In the genomic region with DNA sequence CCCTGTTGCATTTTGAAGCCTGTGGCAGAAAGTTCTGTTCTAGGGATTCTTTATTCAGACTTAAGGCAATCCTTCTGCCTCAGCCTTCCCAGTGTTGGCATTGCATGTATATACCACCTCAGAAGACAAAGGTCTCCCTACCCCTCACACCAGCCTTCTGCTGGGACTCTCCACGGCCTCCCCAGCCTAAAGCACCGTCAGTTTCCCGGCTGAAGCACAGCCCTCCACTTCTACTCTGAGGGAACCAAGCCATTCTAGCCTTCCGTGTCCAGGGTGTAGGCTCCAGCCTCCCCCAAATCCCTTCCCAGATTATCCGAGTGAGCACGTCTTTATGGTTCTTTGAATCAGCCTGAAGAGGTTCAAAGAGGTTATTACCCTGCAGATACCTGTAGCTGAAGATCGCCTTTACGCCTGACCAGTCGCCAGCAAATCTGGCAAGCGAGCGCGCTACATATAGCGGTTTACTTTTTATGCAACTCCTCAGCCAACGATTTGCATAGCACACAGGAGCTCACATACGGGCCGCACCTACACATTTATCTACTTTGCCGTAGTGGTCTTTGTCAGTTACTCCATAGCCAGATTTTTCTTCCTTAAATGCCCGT, we compare ENCODE assay signal across 9 mouse cellular contexts. TPM values are rescaled to one million over a fixed set of nuclear protein-coding genes. Genes with fewer than 3 reads are reported as not detected.
A peak's percentile ranks its signal among the peaks of the same experiment; 100 is the strongest.
DNase-seq lines count a peak whose midpoint lies in the region; ATAC-seq lines count a peak whose summit lies in the region.
"Had no signal": no experiment of that assay in that cellular context is flagged by ENCODE, and none has a peak within 500 bp of the region (broad histone marks: within the 10 kb centered on the region; RNA-seq: fewer than 3 reads in every experiment).

No protein-coding gene starts in this region.

- H3K27ac ChIP-seq in kidney, embryonic 16.5 days (ENCODE audit: low read length), result no peak overlapping the region
- H3K27ac ChIP-seq in forebrain, embryonic 16.5 days (ENCODE audit: low read length), result no peak overlapping the region
- no peak overlapping the region for H3K27ac ChIP-seq in liver, embryonic 16.5 days (ENCODE audit: low read length)
- no peak overlapping the region for H3K27ac ChIP-seq in stomach, embryonic 16.5 days (ENCODE audit: low read length)

- 10% methylated on average over 18 of the region's 18 CpGs for WGBS in kidney, embryonic 16.5 days
- 3% methylated on average over 18 of the region's 18 CpGs for WGBS in forebrain, embryonic 16.5 days
- 3% methylated on average over 18 of the region's 18 CpGs for WGBS in liver, embryonic 16.5 days (ENCODE audit: insufficient replicate concordance)
- WGBS in stomach, embryonic 16.5 days, result 5% methylated on average over 18 of the region's 18 CpGs

- H3K4me2 ChIP-seq in kidney, embryonic 16.5 days (replicated peaks; ENCODE audit: low read depth, low read length), result peak overlapping the region; percentile 53
- H3K4me2 ChIP-seq in forebrain, embryonic 16.5 days (ENCODE audit: low read length), result peak overlapping the region; percentile 49
- peak overlapping the region; percentile 41 for H3K4me2 ChIP-seq in liver, embryonic 16.5 days (ENCODE audit: low read depth, low read length)
- peak overlapping the region; percentile 50 for H3K4me2 ChIP-seq in stomach, embryonic 16.5 days (ENCODE audit: low read depth, low read length)

- no peaks in the 10 kb centered on the region for H3K36me3 ChIP-seq in kidney, embryonic 16.5 days (ENCODE audit: insufficient read depth, low read length)
- H3K36me3 ChIP-seq in forebrain, embryonic 16.5 days (ENCODE audit: control insufficient read depth, insufficient read depth), result no peaks in the 10 kb centered on the region
- no peaks in the 10 kb centered on the region for H3K36me3 ChIP-seq in liver, embryonic 16.5 days (ENCODE audit: control insufficient read depth, insufficient read depth)
- H3K36me3 ChIP-seq in stomach, embryonic 16.5 days (ENCODE audit: control insufficient read depth, insufficient read depth, low read length), result no peaks in the 10 kb centered on the region

- no peak for ATAC-seq in kidney, embryonic 16.5 days (ENCODE audit: low FRiP score, low TSS enrichment)
- no peak for ATAC-seq in forebrain, embryonic 16.5 days
- no peak for ATAC-seq in liver, embryonic 16.5 days (ENCODE audit: low read depth)
- no peak for ATAC-seq in stomach, embryonic 16.5 days (ENCODE audit: insufficient read depth, low FRiP score)

- peak overlapping the region; percentile 44 for H3K4me3 ChIP-seq in kidney, embryonic 16.5 days (ENCODE audit: low read length)
- H3K4me3 ChIP-seq in forebrain, embryonic 16.5 days (replicated peaks; ENCODE audit: low read length), result peak overlapping the region; percentile 38
- H3K4me3 ChIP-seq in liver, embryonic 16.5 days (ENCODE audit: low read depth, low read length), result peak overlapping the region; percentile 22
- peak overlapping the region; percentile 34 for H3K4me3 ChIP-seq in stomach, embryonic 16.5 days (replicated peaks; ENCODE audit: low read length)

- H3K4me1 ChIP-seq in kidney, embryonic 16.5 days (ENCODE audit: insufficient read depth, low read length), result peaks cover 15% of the 10 kb centered on the region
- peaks cover 4% of the 10 kb centered on the region for H3K4me1 ChIP-seq in forebrain, embryonic 16.5 days (replicated peaks; ENCODE audit: control insufficient read depth, insufficient read depth, low read length)
- H3K4me1 ChIP-seq in liver, embryonic 16.5 days (ENCODE audit: control insufficient read depth, low read depth, low read length), result peaks cover 8% of the 10 kb centered on the region
- peaks cover 5% of the 10 kb centered on the region for H3K4me1 ChIP-seq in stomach, embryonic 16.5 days (ENCODE audit: control insufficient read depth, insufficient read depth, low read length)

- no peak for DNase-seq in kidney, postnatal 10 days
- peak; percentile 21 for DNase-seq in cerebellum, adult 8-10 months
- no peak for DNase-seq in adrenal gland, postnatal 36 days
- DNase-seq in B cell, adult 2 months, result no peak

- H3K27me3 ChIP-seq in kidney, embryonic 16.5 days (ENCODE audit: insufficient read depth, low read length), result no peaks in the 10 kb centered on the region
- H3K27me3 ChIP-seq in forebrain, embryonic 16.5 days (replicated peaks; ENCODE audit: control insufficient read depth, insufficient read depth, low read length), result no peaks in the 10 kb centered on the region
- H3K27me3 ChIP-seq in liver, embryonic 16.5 days (ENCODE audit: control insufficient read depth, insufficient read depth, low read depth, low read length), result peaks cover 11% of the 10 kb centered on the region
- no peaks in the 10 kb centered on the region for H3K27me3 ChIP-seq in stomach, embryonic 16.5 days (ENCODE audit: control insufficient read depth, insufficient read depth, low read length)

- H3K9ac ChIP-seq in kidney, embryonic 16.5 days (replicated peaks; ENCODE audit: low read length), result peak overlapping the region; percentile 31; the same call in 1 of the 2 replicates
- H3K9ac ChIP-seq in forebrain, embryonic 16.5 days (replicated peaks; ENCODE audit: low read depth, low read length), result 0 out of 2 replicates have a peak overlapping the region, but pooled peaks have one; percentile 22
- H3K9ac ChIP-seq in liver, embryonic 16.5 days (ENCODE audit: low read depth, low read length), result no peak overlapping the region
- H3K9ac ChIP-seq in stomach, embryonic 16.5 days (ENCODE audit: low read length), result 0 out of 2 replicates have a peak overlapping the region, but pooled peaks have one; percentile 10

- no peaks in the 10 kb centered on the region for H3K9me3 ChIP-seq in kidney, embryonic 16.5 days (ENCODE audit: low read length)
- no peaks in the 10 kb centered on the region for H3K9me3 ChIP-seq in forebrain, embryonic 16.5 days (ENCODE audit: control insufficient read depth, low read length)
- no peaks in the 10 kb centered on the region for H3K9me3 ChIP-seq in liver, embryonic 16.5 days (replicated peaks; ENCODE audit: control insufficient read depth, low read length)
- H3K9me3 ChIP-seq in stomach, embryonic 16.5 days (replicated peaks; ENCODE audit: control insufficient read depth, low read length), result no peaks in the 10 kb centered on the region

RNA-seq across cellular contexts. Expression of a gene that starts 10.1 kb away (rescaled TPM):
- polyA plus RNA-seq in kidney, embryonic 16.5 days (2015; fragmentation: Nextera tagmentation; extraction: Ambion mirVana), result 10.7 and 11.8 TPM in 2 replicates
- polyA plus RNA-seq in forebrain, embryonic 16.5 days (2015; fragmentation: Nextera tagmentation; extraction: Ambion mirVana), result not detected in 2 replicates
- polyA plus RNA-seq in liver, embryonic 16.5 days (2015; fragmentation: Nextera tagmentation; extraction: Ambion mirVana), result not detected in 2 replicates
- not detected in 2 replicates for polyA plus RNA-seq in stomach, embryonic 16.5 days (2015; fragmentation: Nextera tagmentation; extraction: Ambion mirVana)
- total RNA-seq in adrenal gland, postnatal 36 days (2021), result not detected

RNA-seq across cellular contexts. Expression of a gene that starts 24.7 kb away (rescaled TPM):
- polyA plus RNA-seq in kidney, embryonic 16.5 days (2015; fragmentation: Nextera tagmentation; extraction: Ambion mirVana), result not detected in 2 replicates
- not detected in 2 replicates for polyA plus RNA-seq in forebrain, embryonic 16.5 days (2015; fragmentation: Nextera tagmentation; extraction: Ambion mirVana)
- polyA plus RNA-seq in liver, embryonic 16.5 days (2015; fragmentation: Nextera tagmentation; extraction: Ambion mirVana), result not detected in 2 replicates
- polyA plus RNA-seq in stomach, embryonic 16.5 days (2015; fragmentation: Nextera tagmentation; extraction: Ambion mirVana), result not detected in 2 replicates
- not detected for total RNA-seq in adrenal gland, postnatal 36 days (2021)
- total RNA-seq: liver, adult 2 months had no signal
- polyA plus RNA-seq: liver, adult 2 months had no signal

RNA-seq across cellular contexts. Expression of a gene that starts 29.5 kb away (rescaled TPM):
- polyA plus RNA-seq in kidney, embryonic 16.5 days (2015; fragmentation: Nextera tagmentation; extraction: Ambion mirVana), result not detected in 2 replicates
- polyA plus RNA-seq in forebrain, embryonic 16.5 days (2015; fragmentation: Nextera tagmentation; extraction: Ambion mirVana), result not detected in 2 replicates
- not detected in 2 replicates for polyA plus RNA-seq in liver, embryonic 16.5 days (2015; fragmentation: Nextera tagmentation; extraction: Ambion mirVana)
- polyA plus RNA-seq in stomach, embryonic 16.5 days (2015; fragmentation: Nextera tagmentation; extraction: Ambion mirVana), result not detected in 2 replicates
- not detected for total RNA-seq in adrenal gland, postnatal 36 days (2021)
- total RNA-seq: liver, adult 2 months had no signal
- polyA plus RNA-seq: liver, adult 2 months had no signal

RNA-seq across cellular contexts. Expression of a gene that starts 40.6 kb away (rescaled TPM):
- polyA plus RNA-seq in kidney, embryonic 16.5 days (2015; fragmentation: Nextera tagmentation; extraction: Ambion mirVana), result 12.9 and 13.9 TPM in 2 replicates
- polyA plus RNA-seq in forebrain, embryonic 16.5 days (2015; fragmentation: Nextera tagmentation; extraction: Ambion mirVana), result 15.5 and 16.1 TPM in 2 replicates
- polyA plus RNA-seq in liver, embryonic 16.5 days (2015; fragmentation: Nextera tagmentation; extraction: Ambion mirVana), result 2.7 and 2.9 TPM in 2 replicates
- 8.6 and 9.6 TPM in 2 replicates for polyA plus RNA-seq in stomach, embryonic 16.5 days (2015; fragmentation: Nextera tagmentation; extraction: Ambion mirVana)
- 10 to 100 TPM in 1 of 2 experiments, 1 to 10 TPM in 1; 8.5 to 10.6 TPM for total RNA-seq in adrenal gland, postnatal 36 days (2021)
